Mouse (Mus musculus) heart, adult 2 months (tissue): ENCODE results near the gene Hs6st1. TPM values are rescaled to one million over a fixed set of nuclear protein-coding genes. Genes with fewer than 3 reads are reported as not detected.

Source experiments
- DNase-seq, 2 experiments: peaks; one replicate each; pipeline ENCODE4 v3.0.0; 2021
- H3K27ac ChIP-seq: fragments of 200-600 bp; 2 replicates; pipeline ENCODE4 v1.8.1; 2022
- H3K27me3 ChIP-seq: fragments of 200-500 bp; 2 replicates; pipeline ENCODE4 v1.6.1; 2012; ENCODE audit warnings: mild to moderate bottlenecking, low read length, inconsistent platforms, mixed read lengths; ENCODE audit not compliant: control insufficient read depth, insufficient read depth
- H3K36me3 ChIP-seq: fragments of 200-500 bp; 2 replicates; pipeline ENCODE4 v1.6.1; 2012; ENCODE audit warnings: low read length, inconsistent platforms; ENCODE audit not compliant: control insufficient read depth, insufficient read depth
- H3K4me1 ChIP-seq: fragments of 200-500 bp; 2 replicates; pipeline ENCODE4 v1.6.1; 2011; ENCODE audit warnings: low read length; ENCODE audit not compliant: control insufficient read depth, insufficient read depth
- H3K4me3 ChIP-seq: fragments of 200-600 bp; 2 replicates; pipeline ENCODE4 v1.8.1; 2022
- H3K79me2 ChIP-seq: fragments of 200-500 bp; replicated peaks from 2 replicates; pipeline ENCODE4 v1.6.1; 2012; ENCODE audit warnings: mild to moderate bottlenecking, inconsistent platforms, low read length, moderate library complexity, mixed read lengths; ENCODE audit not compliant: control insufficient read depth, insufficient read depth
- H3K9ac ChIP-seq: fragments of 200-500 bp; 2 replicates; pipeline ENCODE4 v1.6.1; 2012; ENCODE audit warnings: low read depth, mild to moderate bottlenecking, control low read depth, inconsistent platforms, low read length, mixed read lengths
- CTCF ChIP-seq: fragments of 200-600 bp; IDR thresholded peaks from 2 replicates; pipeline ENCODE4 v1.8.1; 2022; ENCODE audit warnings: antibody characterized with exemption, mild to moderate bottlenecking, moderate library complexity
- EP300 ChIP-seq: fragments of 200-500 bp; IDR thresholded peaks from 2 replicates; pipeline ENCODE4 v1.6.1; 2011; ENCODE audit warnings: low read depth, low read length, control low read depth; ENCODE audit not compliant: insufficient read depth
- POLR2A ChIP-seq: fragments of 200-500 bp; IDR thresholded peaks from 2 replicates; pipeline ENCODE4 v1.6.1; 2011; ENCODE audit warnings: mild to moderate bottlenecking, low read depth, low read length, control low read depth; ENCODE audit not compliant: insufficient read depth
- WGBS: fragments of 180-500 bp; shearing (Covaris S2); methylation state at CpG from one replicate; pipeline ENCODE4 v1.1.7; 2018; 5-methylcytosine and 5-hydroxymethylcytosine counted together
- intact Hi-C: fragments of 180-260 bp; cut with DNase I; formaldehyde crosslinking; loops from one replicate; pipeline ENCODE4 v1.15.1; 2025
- polyA plus RNA-seq: library from polyadenylated mRNA; depleted of rRNA; stranded (reverse); fragments of >200 nt; gene quantifications from 2 replicates; pipeline ENCODE4 v1.2.3, GENCODE M21; 2012
- total RNA-seq, 2 experiments: library from RNA; stranded (reverse); gene quantifications; 2 replicates each; pipeline ENCODE4 v1.2.3; 2021

Gene Hs6st1
- total and polyA plus RNA-seq, 3 experiments, result 22.8 to 25.3 (median 23.0) TPM

- Histone ChIP-seq H3K9ac (no peak overlapping the region), H3K36me3 (no peaks in the 10 kb centered on the region), H3K4me3 (no peak overlapping the region), H3K79me2 (peaks cover 5% of the 10 kb centered on the region; the same call in 1 of the 2 replicates), H3K27me3 (no peaks in the 10 kb centered on the region), H3K27ac (no peak overlapping the region), H3K4me1 (peaks cover 18% of the 10 kb centered on the region)
- no peak for TF ChIP-seq EP300
- 96% methylated on average over 6 of the region's 6 CpGs for WGBS
- intact Hi-C loops, result loop anchor here (10.0 kb wide), 2 partner anchors 132 to 342 kb away; no protein-coding TSS in a partner anchor
- DNase-seq, result peak in 1 of 2 experiments; percentile 22
These were observed 1.8 kb upstream of the Hs6st1 start for GRCm38 (mm10) chr1:36066216-36066980.

GRCm38 (mm10) chr1:36067201-36067600 is 999 bp upstream of the Hs6st1 start:
- intact Hi-C loops, result loop anchor here (10.0 kb wide), 2 partner anchors 132 to 342 kb away; no protein-coding TSS in a partner anchor
- no peak overlapping the region for H3K9ac ChIP-seq
- no peaks in the 10 kb centered on the region for H3K27me3 ChIP-seq
- H3K36me3 ChIP-seq, result no peaks in the 10 kb centered on the region
- no peak for TF ChIP-seq EP300
- TF ChIP-seq CTCF, result no peak
- no peak for TF ChIP-seq POLR2A
- H3K4me1 ChIP-seq, result peaks cover 19% of the 10 kb centered on the region
- 88% methylated on average over 4 of the region's 4 CpGs for WGBS
- H3K79me2 ChIP-seq, result peaks cover 5% of the 10 kb centered on the region; the same call in 1 of the 2 replicates
- H3K27ac ChIP-seq, result no peak overlapping the region
- peak; percentile 8 to 18 for DNase-seq
- no peak overlapping the region for H3K4me3 ChIP-seq

DNA sequence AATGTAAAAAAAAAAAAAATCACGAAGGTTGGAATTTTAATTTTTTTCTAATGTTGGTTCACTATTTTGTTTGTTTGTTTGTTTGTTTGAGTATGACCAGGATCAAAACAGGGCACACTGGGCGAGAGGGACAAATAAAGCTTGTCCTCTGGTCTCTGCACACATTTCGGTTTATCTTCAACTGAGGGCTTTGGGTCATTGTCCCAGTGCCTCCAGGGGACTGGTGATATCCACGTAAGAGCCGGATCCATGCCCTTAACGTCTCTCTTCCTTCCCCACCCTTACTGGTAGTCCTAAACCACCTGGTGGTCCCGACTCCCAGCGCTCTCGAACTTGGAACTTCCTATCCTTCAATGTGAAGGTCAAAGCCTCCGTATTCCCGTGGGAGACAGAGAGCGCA is 589 bp upstream of the Hs6st1 start:
- Histone ChIP-seq H3K79me2 (peaks cover 5% of the 10 kb centered on the region; the same call in 1 of the 2 replicates), H3K36me3 (no peaks in the 10 kb centered on the region), H3K9ac (peak overlapping the region; percentile 65), H3K4me1 (peaks cover 20% of the 10 kb centered on the region), H3K27ac (peak overlapping the region; percentile 77), H3K4me3 (peak overlapping the region; percentile 42), H3K27me3 (no peaks in the 10 kb centered on the region)
- TF ChIP-seq CTCF, result no peak
- TF ChIP-seq POLR2A, result no peak
- no peak for TF ChIP-seq EP300
- 32% methylated on average over 12 of the region's 12 CpGs for WGBS
- intact Hi-C loops, result loop anchor here (2.0 to 10.0 kb wide), 3 partner anchors 67 to 343 kb away; no protein-coding TSS in a partner anchor
- no peak for DNase-seq

DNA sequence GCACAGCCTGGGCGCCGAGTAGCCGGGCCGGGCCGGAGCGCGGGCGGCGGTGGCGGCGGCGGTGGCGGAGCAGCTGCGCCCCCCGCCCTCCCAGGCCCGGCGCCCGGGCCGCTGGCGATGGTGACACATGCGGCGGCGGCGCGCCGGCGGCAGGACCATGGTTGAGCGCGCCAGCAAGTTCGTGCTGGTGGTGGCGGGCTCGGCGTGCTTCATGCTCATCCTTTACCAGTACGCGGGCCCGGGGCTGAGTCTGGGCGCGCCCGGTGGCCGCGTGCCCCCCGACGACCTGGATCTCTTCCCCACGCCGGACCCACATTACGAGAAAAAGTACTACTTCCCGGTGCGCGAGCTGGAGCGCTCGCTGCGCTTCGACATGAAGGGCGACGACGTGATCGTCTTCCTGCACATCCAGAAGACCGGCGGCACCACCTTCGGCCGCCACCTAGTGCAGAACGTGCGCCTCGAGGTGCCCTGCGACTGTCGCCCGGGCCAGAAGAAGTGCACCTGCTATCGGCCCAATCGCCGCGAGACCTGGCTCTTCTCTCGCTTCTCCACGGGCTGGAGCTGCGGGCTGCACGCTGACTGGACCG is 426 bp downstream of the Hs6st1 start:
- Histone ChIP-seq H3K36me3 (no peaks in the 10 kb centered on the region), H3K4me3 (peak overlapping the region; percentile 84), H3K27ac (peak overlapping the region; percentile 64), H3K9ac (peak overlapping the region; percentile 92), H3K79me2 (peaks cover 5% of the 10 kb centered on the region; the same call in 1 of the 2 replicates), H3K4me1 (peaks cover 26% of the 10 kb centered on the region), H3K27me3 (no peaks in the 10 kb centered on the region)
- DNase-seq, result no peak
- WGBS, result 8% methylated on average over 75 of the region's 76 CpGs
- TF ChIP-seq CTCF (peak; percentile 28; the same call in 1 of the 2 replicates), POLR2A (no peak)
- intact Hi-C loops, result loop anchor here (2.0 to 10.0 kb wide), 3 partner anchors 66 to 344 kb away; no protein-coding TSS in a partner anchor

DNA sequence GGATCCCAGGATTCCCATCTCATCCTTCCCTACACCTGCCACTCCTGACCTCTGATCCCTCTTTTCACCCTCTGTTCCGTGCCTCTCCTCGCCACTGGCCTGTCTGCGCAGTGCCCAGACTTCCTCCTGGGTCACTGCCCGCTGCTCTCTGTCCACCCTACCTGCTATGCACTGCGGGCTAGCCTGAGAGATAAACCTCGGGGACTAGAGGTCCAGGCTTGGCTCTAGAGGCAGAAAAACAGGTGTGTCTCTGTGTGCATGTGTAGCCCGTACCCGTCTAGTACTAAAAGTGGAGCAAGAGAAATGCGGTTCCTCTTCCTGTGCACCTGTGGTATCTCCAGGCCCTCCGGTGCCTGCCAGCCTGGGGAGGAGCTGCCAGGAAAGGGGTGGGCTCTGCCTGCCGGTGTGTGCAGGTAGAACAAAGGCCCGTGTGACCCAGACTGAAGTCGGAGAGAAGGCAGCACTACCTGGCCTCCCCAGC is 1.1 kb downstream of the Hs6st1 start:
- no peaks in the 10 kb centered on the region for H3K27me3 ChIP-seq
- peak overlapping the region; percentile 1; the same call in 1 of the 2 replicates for H3K27ac ChIP-seq
- peak overlapping the region; percentile 92 for H3K9ac ChIP-seq
- peaks cover 28% of the 10 kb centered on the region for H3K4me1 ChIP-seq
- H3K36me3 ChIP-seq, result no peaks in the 10 kb centered on the region
- WGBS, result 6% methylated on average over 13 of the region's 13 CpGs
- peak in 1 of 2 experiments; percentile 35 for DNase-seq
- TF ChIP-seq CTCF (no peak), EP300 (no peak), POLR2A (no peak)
- peak overlapping the region; percentile 84 for H3K4me3 ChIP-seq
- peaks cover 5% of the 10 kb centered on the region; the same call in 1 of the 2 replicates for H3K79me2 ChIP-seq
- intact Hi-C loops, result loop anchor here (2.0 to 10.0 kb wide), 3 partner anchors 65 to 345 kb away; no protein-coding TSS in a partner anchor
